Mouse (Mus musculus): Measurements from ENCODE around the gene Bnipl.

- TF ChIP-seq CTCF (IDR thresholded peaks at IDR 0.05; ENCODE audit: low read depth, low read length) (no peak), TAL1 (conservative IDR thresholded peaks at IDR 0.05; ENCODE audit: low read depth, low read length) (no peak), GATA2 (IDR thresholded peaks at IDR 0.05; ENCODE audit: borderline replicate concordance, low read depth, low read length) (no peak), GATA1 (IDR thresholded peaks at IDR 0.05; ENCODE audit: borderline replicate concordance, low read length) (no peak)
These were observed 42.7 kb downstream of the Bnipl start for GRCm38 (mm10) chr3:95208286-95208685.
